8 mouse cellular contexts compared by ENCODE assay signal in genomic region chr14:122876163-122876562, GRCm38 (mm10). TPM values are rescaled to one million over a fixed set of nuclear protein-coding genes. Genes with fewer than 3 reads are reported as not detected.
DNase-seq lines count a peak whose midpoint lies in the region; ATAC-seq and TF ChIP-seq lines count a peak whose summit lies in the region.

No protein-coding gene starts in this region.

- intact Hi-C loops in left cerebral cortex, adult 2 months (cut with DNase I) = loop anchor here (1.0 to 5.0 kb wide), 4 partner anchors 344 to 653 kb away; partner anchors contain the start of gene Pcca

- peak overlapping the region; percentile 84; the same call in 1 of the 2 replicates for H3K27ac ChIP-seq in left cerebral cortex, adult 2 months

- peak; percentile 82 to 93 for DNase-seq in adrenal gland, adult (ENCODE audit: inconsistent age in 2 of 2, low spot score in 1 of 2)
- DNase-seq in gastrocnemius, adult 8-10 months (ENCODE audit: low spot score in 2 of 2) = peak; percentile 46 to 56
- peak; percentile 71 for DNase-seq in hindlimb bud, embryonic 11.5 days (ENCODE audit: extremely low spot score, low read depth, low spot score)
- peak; percentile 77 to 80 for DNase-seq in left cerebral cortex, adult 2 months (ENCODE audit: extremely low spot score in 1 of 2, low spot score in 2 of 2)
- peak; percentile 87 for DNase-seq in mesoderm, embryonic 11.5 days (ENCODE audit: low read depth, low spot score)
- DNase-seq in right cerebral cortex, postnatal 36 days (ENCODE audit: low spot score in 2 of 2) = peak; percentile 69 to 73

- peak; percentile 99 for ATAC-seq in common myeloid progenitor, adult 5-6 weeks (replicated peaks; ENCODE audit: low read depth, poor library complexity, severe bottlenecking)
- ATAC-seq in erythroblast, adult 5-6 weeks (replicated peaks; ENCODE audit: low FRiP score, poor library complexity, severe bottlenecking) = no peak

- no peak overlapping the region for H3K4me3 ChIP-seq in left cerebral cortex, adult 2 months

- TF ChIP-seq CTCF in left cerebral cortex, adult 2 months (IDR thresholded peaks at IDR 0.05) = peak; percentile 99

RNA-seq across cellular contexts. Expression of gene Ggact, which starts 37.4 kb away (rescaled TPM):
- 10.3 and 12.7 TPM in 2 replicates for total RNA-seq in common myeloid progenitor, adult 5-6 weeks (2017)
- 10 to 100 TPM; 14.8 to 23.4 (median 18.3) TPM for total RNA-seq in gastrocnemius, adult 8-10 months (2022)
- 10 to 100 TPM; 29.8 to 29.9 TPM for total RNA-seq in left cerebral cortex, adult 2 months (2021)
- 2.5 and 4.6 TPM in 2 replicates for total RNA-seq in erythroblast, adult 5-6 weeks (2015; ENCODE audit: low replicate concordance)
- total RNA-seq in erythroblast, adult 5-6 weeks (2017; ENCODE audit: low replicate concordance) = 3.6 TPM in 1 of 2 replicates, not detected in the other
